19 mouse cellular contexts compared by ENCODE assay signal in the genomic region with DNA sequence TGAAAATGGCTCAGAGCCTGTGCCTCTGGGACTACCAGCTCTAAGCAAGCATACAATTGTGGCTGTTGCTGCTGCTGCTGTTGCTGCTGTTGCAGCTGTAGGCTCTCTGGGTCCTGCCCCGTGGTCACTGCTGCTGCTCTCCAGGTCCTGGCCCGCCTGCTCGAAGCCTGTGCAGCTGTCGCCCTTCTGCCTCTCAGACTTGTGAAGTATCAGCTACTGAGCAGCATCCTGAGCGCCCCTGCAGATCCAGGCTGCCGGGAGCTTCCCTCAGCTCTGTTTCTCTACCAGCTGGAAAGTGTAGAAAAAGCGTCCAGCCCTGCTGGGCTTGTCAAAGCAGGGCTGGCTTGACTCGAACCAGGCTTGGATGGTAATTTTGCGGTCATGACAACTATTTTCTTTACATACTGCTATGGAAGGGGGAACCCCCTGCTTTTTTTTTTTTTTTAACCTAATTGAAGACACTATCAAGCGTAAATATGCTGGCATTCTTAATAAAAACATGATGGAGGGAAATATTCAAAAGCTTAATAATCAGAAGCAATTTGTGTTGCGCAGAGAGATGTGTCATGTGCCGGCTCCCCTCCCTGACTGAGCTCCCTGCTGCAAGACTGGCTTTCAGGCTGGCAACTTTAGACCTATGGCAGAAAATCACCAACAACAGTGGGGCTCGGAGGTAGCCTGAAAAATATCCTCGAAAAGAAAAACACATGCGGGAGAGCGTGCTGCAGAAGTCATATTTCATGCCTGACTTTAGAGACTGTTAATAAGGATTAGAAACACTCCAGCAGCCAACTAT. TPM values are rescaled to one million over a fixed set of nuclear protein-coding genes. Genes with fewer than 3 reads are reported as not detected.
DNase-seq lines count a peak whose midpoint lies in the region; ATAC-seq and TF ChIP-seq lines count a peak whose summit lies in the region.
"Had no signal": no experiment of that assay in that cellular context is flagged by ENCODE, and none has a peak within 500 bp of the region (broad histone marks: within the 10 kb centered on the region; RNA-seq: fewer than 3 reads in every experiment).

No protein-coding gene starts in this region.

- no peak overlapping the region for H3ac ChIP-seq in myocyte (ENCODE audit: control insufficient read depth, insufficient read length)

- H3K9ac ChIP-seq in kidney, postnatal 0 days (ENCODE audit: low read depth, low read length): no peak overlapping the region
- H3K9ac ChIP-seq in hindbrain, embryonic 13.5 days: peak overlapping the region; percentile 58
- H3K9ac ChIP-seq: lung, embryonic 15.5 days; neural tube, embryonic 12.5 days had no signal

- peak; percentile 60 for DNase-seq in kidney, postnatal 0 days (ENCODE audit: low spot score)
- DNase-seq in kidney, adult 8-10 months: no peak
- DNase-seq in embryo, embryonic 10.5 days (ENCODE audit: low spot score): peak; percentile 51
- no peak for DNase-seq in thymus, postnatal 0 days (ENCODE audit: low spot score)
- no peak for DNase-seq in left cerebral cortex, adult 11 months (ENCODE audit: low spot score)
- DNase-seq: adrenal gland, postnatal 36 days; cerebellum, adult 18-20 months; thymus, postnatal 25 days had no signal

- no peak for TF ChIP-seq CTCF in kidney, postnatal 0 days (IDR thresholded peaks at IDR 0.05; ENCODE audit: low read depth)

- H3K36me3 ChIP-seq in kidney, postnatal 0 days (ENCODE audit: insufficient read depth, low read length): no peaks in the 10 kb centered on the region
- no peaks in the 10 kb centered on the region for H3K36me3 ChIP-seq in hindbrain, embryonic 13.5 days
- no peaks in the 10 kb centered on the region for H3K36me3 ChIP-seq in myocyte (ENCODE audit: control insufficient read depth, insufficient read depth)
- H3K36me3 ChIP-seq: lung, embryonic 15.5 days; neural tube, embryonic 12.5 days had no signal

- H3K79me2 ChIP-seq in myocyte (ENCODE audit: control insufficient read depth, insufficient read depth): no peaks in the 10 kb centered on the region

- H3K4me3 ChIP-seq in kidney, postnatal 0 days (replicated peaks; ENCODE audit: low read depth, low read length): no peak overlapping the region
- no peak overlapping the region for H3K4me3 ChIP-seq in hindbrain, embryonic 13.5 days
- no peak overlapping the region for H3K4me3 ChIP-seq in myocyte
- H3K4me3 ChIP-seq: lung, embryonic 15.5 days; neural tube, embryonic 12.5 days had no signal

- H3K27ac ChIP-seq in kidney, postnatal 0 days: no peak overlapping the region
- H3K27ac ChIP-seq in hindbrain, embryonic 13.5 days: peak overlapping the region; percentile 58
- H3K27ac ChIP-seq: lung, embryonic 15.5 days; neural tube, embryonic 12.5 days had no signal

- no peak for TF ChIP-seq POLR2A in myocyte (IDR thresholded peaks at IDR 0.05; ENCODE audit: insufficient read length, low read depth)

- peaks cover 26% of the 10 kb centered on the region for H3K4me1 ChIP-seq in kidney, postnatal 0 days (replicated peaks; ENCODE audit: insufficient read depth, low read length)
- H3K4me1 ChIP-seq in hindbrain, embryonic 13.5 days (replicated peaks): peaks cover 90% of the 10 kb centered on the region

- H3K4me2 ChIP-seq in kidney, postnatal 0 days (ENCODE audit: low read length): no peak overlapping the region
- H3K4me2 ChIP-seq in hindbrain, embryonic 13.5 days: peak overlapping the region; percentile 19; the same call in 1 of the 2 replicates
- peak overlapping the region; percentile 52 for H3K4me2 ChIP-seq in myocyte (ENCODE audit: low read depth)
- H3K4me2 ChIP-seq: lung, embryonic 15.5 days; neural tube, embryonic 12.5 days had no signal

- peaks cover 34% of the 10 kb centered on the region for H3K27me3 ChIP-seq in kidney, postnatal 0 days (ENCODE audit: insufficient read depth, low read length)
- peaks cover 99% of the 10 kb centered on the region for H3K27me3 ChIP-seq in hindbrain, embryonic 13.5 days
- peaks cover 89% of the 10 kb centered on the region for H3K27me3 ChIP-seq in myocyte (ENCODE audit: control insufficient read depth, insufficient read depth, insufficient read length)

- ATAC-seq in kidney, postnatal 0 days (replicated peaks; ENCODE audit: low FRiP score, low read depth): no peak
- ATAC-seq in hindbrain, embryonic 13.5 days (ENCODE audit: low FRiP score): no peak
- no peak for ATAC-seq in erythroblast, adult 5-6 weeks (replicated peaks; ENCODE audit: low FRiP score, poor library complexity, severe bottlenecking)
- ATAC-seq: intestine, postnatal 0 days had no signal

- H3K9me3 ChIP-seq in kidney, postnatal 0 days (replicated peaks; ENCODE audit: low read length): no peaks in the 10 kb centered on the region
- no peaks in the 10 kb centered on the region for H3K9me3 ChIP-seq in hindbrain, embryonic 13.5 days
- H3K9me3 ChIP-seq: lung, embryonic 15.5 days; neural tube, embryonic 12.5 days had no signal

- 21% methylated on average over 16 of the region's 16 CpGs for WGBS in kidney, postnatal 0 days
- WGBS in hindbrain, embryonic 13.5 days: 28% methylated on average over 16 of the region's 16 CpGs

TF ChIP-seq in myocyte, 11 proteins besides CTCF, POLR2A, EP300 and RAD21:
- no peak for TF ChIP-seq SRF (IDR thresholded peaks at IDR 0.05; ENCODE audit: control insufficient read depth, insufficient read length, low read depth)
- TF ChIP-seq TCF12 (IDR thresholded peaks at IDR 0.05; ENCODE audit: insufficient read depth, poor library complexity, severe bottlenecking): no peak
- no peak for TF ChIP-seq E2F4 (IDR thresholded peaks at IDR 0.05; ENCODE audit: insufficient read depth)
- peak in 2 of 3 experiments; percentile 29 to 56 for TF ChIP-seq MYOD1 (IDR thresholded peaks at IDR 0.05; ENCODE audit: control insufficient read depth in 1 of 3, insufficient read length in 2 of 3, low read depth in 2 of 3)
- TF ChIP-seq MYOG (IDR thresholded peaks at IDR 0.05; ENCODE audit: control insufficient read depth in 1 of 3, insufficient read depth in 1 of 3, insufficient read length in 2 of 3, low read depth in 2 of 3): peak in 1 of 3 experiments; percentile 44
- no peak for TF ChIP-seq CEBPB (IDR thresholded peaks at IDR 0.05; ENCODE audit: insufficient read depth, poor library complexity, severe bottlenecking)
- TF ChIP-seq POLR2AphosphoS2 (IDR thresholded peaks at IDR 0.05; ENCODE audit: insufficient read length, low read depth): no peak
- TF ChIP-seq USF1 (IDR thresholded peaks at IDR 0.05; ENCODE audit: low read depth): no peak
- no peak for TF ChIP-seq TCF3 (IDR thresholded peaks at IDR 0.05; ENCODE audit: insufficient read length, low read depth)
- no peak for TF ChIP-seq REST (IDR thresholded peaks at IDR 0.05; ENCODE audit: insufficient read depth, insufficient read length)
- TF ChIP-seq MAX (IDR thresholded peaks at IDR 0.05; ENCODE audit: low read depth): no peak

RNA-seq across cellular contexts. Expression of gene Lmx1b, which starts 13.9 kb away (rescaled TPM):
- polyA plus RNA-seq in kidney, postnatal 0 days (2015; fragmentation: Nextera tagmentation; extraction: Ambion mirVana): 0.82 and 0.88 TPM in 2 replicates
- 6.3 and 6.7 TPM in 2 replicates for polyA plus RNA-seq in hindbrain, embryonic 13.5 days (2015; fragmentation: Nextera tagmentation; extraction: Ambion mirVana)
- not detected for polyA plus RNA-seq in myocyte (2012; fragmentation: generic; extraction: Trizol)
- polyA plus RNA-seq in thymus, postnatal 0 days (2015; fragmentation: Nextera tagmentation; extraction: Ambion mirVana): 0.05 TPM in 1 of 2 replicates, not detected in the other
- total RNA-seq in erythroblast, adult 5-6 weeks (2015; ENCODE audit: low replicate concordance): not detected in 2 replicates
- not detected in 2 replicates for total RNA-seq in erythroblast, adult 5-6 weeks (2017; ENCODE audit: low replicate concordance)
- total RNA-seq: megakaryocyte, adult 5-6 weeks; MEL had no signal
- polyA plus RNA-seq: C2C12; gonadal fat pad, adult 2 months; heart, embryonic 16.5 days; intestine, postnatal 0 days had no signal

Comparison
In these comparisons a context has a peak if more than half of its experiments do, and no peak if none do; other contexts are left out.
1. DNase-seq: peak in kidney, postnatal 0 days (single experiment) and embryo, embryonic 10.5 days (single experiment); none in kidney, adult 8-10 months (0 of 2), thymus, postnatal 0 days (single experiment) and left cerebral cortex, adult 11 months (single experiment).